Mouse (Mus musculus): ENCODE results near the gene Methig1.
"Not testable (repeated sequence)": the region's sequence is repeated elsewhere in the genome, so short reads cannot be mapped to it uniquely, and the experiment has no call there.

Gene Methig1

GRCm38 (mm10) chr15:100395561-100395960 is 42.6 kb downstream of the Methig1 start:
- no peak for DNase-seq (ENCODE audit: low read depth)

- DNase-seq (ENCODE audit: low read depth) = no peak
Measured at GRCm38 (mm10) chr15:100400592-100401250, 47.8 kb downstream of the Methig1 start.

GRCm38 (mm10) chr15:100401811-100402210 is 48.9 kb downstream of the Methig1 start:
- DNase-seq (ENCODE audit: low read depth) = no peak

- DNase-seq (ENCODE audit: low read depth) = no peak
Measured at GRCm38 (mm10) chr15:100402347-100402746, 49.4 kb downstream of the Methig1 start.

- DNase-seq (ENCODE audit: low read depth) = no peak
Measured at GRCm38 (mm10) chr15:100402798-100403197, 49.8 kb downstream of the Methig1 start.

GRCm38 (mm10) chr15:100403318-100404000 is 50.5 kb downstream of the Methig1 start:
- no peak for DNase-seq (ENCODE audit: low read depth)

GRCm38 (mm10) chr15:100406088-100406487 is 53.1 kb downstream of the Methig1 start:
- DNase-seq (ENCODE audit: low read depth) = peak; percentile 14

GRCm38 (mm10) chr15:100410918-100411672 is 58.1 kb downstream of the Methig1 start:
- DNase-seq (ENCODE audit: low read depth) = peak; percentile 82

- no peak for DNase-seq (ENCODE audit: low read depth)
Measured at GRCm38 (mm10) chr15:100411731-100412130, 58.8 kb downstream of the Methig1 start.

GRCm38 (mm10) chr15:100413306-100413705 is 60.4 kb downstream of the Methig1 start:
- DNase-seq (ENCODE audit: low read depth) = no peak

GRCm38 (mm10) chr15:100414011-100414410 is 61.1 kb downstream of the Methig1 start:
- peak; percentile 72 for DNase-seq (ENCODE audit: low read depth)

- no peak for DNase-seq (ENCODE audit: low read depth)
Measured at GRCm38 (mm10) chr15:100414942-100415341, 62.0 kb downstream of the Methig1 start.

- no peak for DNase-seq (ENCODE audit: low read depth)
Measured at GRCm38 (mm10) chr15:100415684-100416083, 62.7 kb downstream of the Methig1 start.

GRCm38 (mm10) chr15:100417854-100418450 is 65.0 kb downstream of the Methig1 start:
- peak; percentile 39 for DNase-seq (ENCODE audit: low read depth)

- DNase-seq (ENCODE audit: low read depth) = peak; percentile 59
Measured at GRCm38 (mm10) chr15:100419311-100419710, 66.4 kb downstream of the Methig1 start.

- DNase-seq (ENCODE audit: low read depth) = peak; percentile 64
Measured at GRCm38 (mm10) chr15:100419901-100420745, 67.2 kb downstream of the Methig1 start.

GRCm38 (mm10) chr15:100421059-100421757 is 68.3 kb downstream of the Methig1 start:
- peak; percentile 50 for DNase-seq (ENCODE audit: low read depth)

- DNase-seq (ENCODE audit: low read depth) = not testable (repeated sequence)
Measured at GRCm38 (mm10) chr15:100421758-100422197, 68.8 kb downstream of the Methig1 start, which contains the start of gene Gm5475. Gm5475 (plus strand) TSS chr15:100422147.

- DNase-seq (ENCODE audit: low read depth) = no peak
Measured at GRCm38 (mm10) chr15:100422476-100422875, 69.5 kb downstream of the Methig1 start.
